Comparison of ENCODE assay signal across 11 mouse cellular contexts in genomic region chr3:132876011-132876708, GRCm38 (mm10).
A peak's percentile ranks its signal among the peaks of the same experiment; 100 is the strongest.
DNase-seq lines count a peak whose midpoint lies in the region; ATAC-seq and TF ChIP-seq lines count a peak whose summit lies in the region.
"Had no signal": no experiment of that assay in that cellular context is flagged by ENCODE, and none has a peak within 500 bp of the region (broad histone marks: within the 10 kb centered on the region; RNA-seq: fewer than 3 reads in every experiment).

No protein-coding gene starts in this region.

- H3K27ac ChIP-seq in heart, embryonic 10.5 days = no peak overlapping the region
- H3K27ac ChIP-seq in hindbrain, postnatal 0 days = no peak overlapping the region

- no peaks in the 10 kb centered on the region for H3K36me3 ChIP-seq in heart, embryonic 10.5 days
- no peaks in the 10 kb centered on the region for H3K36me3 ChIP-seq in hindbrain, postnatal 0 days (ENCODE audit: insufficient read depth, low read length)

- no peak overlapping the region for H3K9ac ChIP-seq in hindbrain, postnatal 0 days (replicated peaks; ENCODE audit: low read length)

- no peaks in the 10 kb centered on the region for H3K27me3 ChIP-seq in heart, embryonic 10.5 days (ENCODE audit: insufficient read depth, poor library complexity, severe bottlenecking)
- no peaks in the 10 kb centered on the region for H3K27me3 ChIP-seq in hindbrain, postnatal 0 days (ENCODE audit: insufficient read depth, low read length)

- 62% methylated on average over 14 of the region's 14 CpGs for WGBS in heart, embryonic 10.5 days
- WGBS in hindbrain, postnatal 0 days = 43% methylated on average over 14 of the region's 14 CpGs
- WGBS in lung, adult 2 months = 85% methylated on average over 14 of the region's 14 CpGs

- no peak for TF ChIP-seq CTCF in hindbrain, postnatal 0 days (IDR thresholded peaks at IDR 0.05; ENCODE audit: low read depth)
- no peak for TF ChIP-seq CTCF in lung, adult 2 months (IDR thresholded peaks at IDR 0.05; ENCODE audit: insufficient read depth, low read length)

- ATAC-seq in hindbrain, postnatal 0 days = peak; percentile 16; the same call in 1 of the 2 replicates

- H3K4me2 ChIP-seq in hindbrain, postnatal 0 days (ENCODE audit: low read depth, low read length) = no peak overlapping the region

- no peak for DNase-seq in heart, embryonic 10.5 days (ENCODE audit: low spot score)
- DNase-seq in heart, adult 8-10 months (ENCODE audit: low spot score) = no peak
- DNase-seq in embryo, embryonic 10 days (ENCODE audit: low spot score) = peak; percentile 34
- peak; percentile 30 for DNase-seq in hindbrain, postnatal 0 days (ENCODE audit: low spot score)
- DNase-seq in kidney, postnatal 36 days = peak; percentile 71 to 85
- no peak for DNase-seq in lung, adult 2 months
- no peak for DNase-seq in natural killer cell, adult 2 months (ENCODE audit: low spot score in 2 of 2)
- no peak for DNase-seq in neural tube, embryonic 10.5 days (ENCODE audit: extremely low spot score, low spot score)
- DNase-seq: gastrocnemius, postnatal 14 days; left cerebral cortex, postnatal 4 days; spleen, adult 18-20 months had no signal

- TF ChIP-seq POLR2A in lung, adult 2 months (IDR thresholded peaks at IDR 0.05; ENCODE audit: borderline replicate concordance, extremely low read depth, low read depth, low read length) = no peak

- no peaks in the 10 kb centered on the region for H3K9me3 ChIP-seq in heart, embryonic 10.5 days
- no peaks in the 10 kb centered on the region for H3K9me3 ChIP-seq in hindbrain, postnatal 0 days (ENCODE audit: low read length)

- peaks cover 25% of the 10 kb centered on the region for H3K4me1 ChIP-seq in heart, embryonic 10.5 days
- no peaks in the 10 kb centered on the region; the same call in none of the 2 replicates for H3K4me1 ChIP-seq in hindbrain, postnatal 0 days (ENCODE audit: insufficient read depth, low read length)
- H3K4me1 ChIP-seq in lung, adult 2 months (ENCODE audit: control insufficient read depth, insufficient read depth, low read length) = peaks cover 13% of the 10 kb centered on the region

- 0 out of 2 replicates have a peak overlapping the region, but pooled peaks have one; percentile 1 for H3K4me3 ChIP-seq in heart, embryonic 10.5 days
- H3K4me3 ChIP-seq in hindbrain, postnatal 0 days (ENCODE audit: low read length) = no peak overlapping the region
- H3K4me3 ChIP-seq in lung, adult 2 months (replicated peaks; ENCODE audit: extremely low read depth, low read depth, low read length) = no peak overlapping the region

Comparison
In these comparisons a context has a peak if more than half of its experiments do, and no peak if none do; other contexts are left out.
1. DNase-seq: peak in embryo, embryonic 10 days (single experiment), hindbrain, postnatal 0 days (single experiment) and kidney, postnatal 36 days (2 of 2); none in heart, embryonic 10.5 days (single experiment), heart, adult 8-10 months (single experiment), lung, adult 2 months (single experiment), natural killer cell, adult 2 months (0 of 2) and neural tube, embryonic 10.5 days (single experiment).